Mouse (Mus musculus) stomach, embryonic 14.5 days (tissue): ENCODE results near the gene Pcsk5. TPM values are rescaled to one million over a fixed set of nuclear protein-coding genes. Genes with fewer than 3 reads are reported as not detected.

Experiments
- ATAC-seq: fragments of 200-750 bp; cut with Nextera tagmentation; 2 replicates; pipeline ENCODE4 v1.8.0; 2017; ENCODE audit warnings: low read depth, moderate TSS enrichment; ENCODE audit not compliant: insufficient number of reproducible peaks, insufficient read depth, low FRiP score
- H3K27ac ChIP-seq: fragments of 300-500 bp; sonication (generic); 2 replicates; pipeline ENCODE4 v1.5.1; 2014; ENCODE audit warnings: mild to moderate bottlenecking, low read length, moderate library complexity, mixed read lengths
- H3K27me3 ChIP-seq: fragments of 300-500 bp; sonication (generic); 2 replicates; pipeline ENCODE4 v1.6.1; 2014; ENCODE audit warnings: low read length, control low read depth, mixed read lengths; ENCODE audit not compliant: control insufficient read depth, insufficient read depth
- H3K36me3 ChIP-seq: fragments of 300-500 bp; sonication (generic); 2 replicates; pipeline ENCODE4 v1.6.1; 2014; ENCODE audit warnings: mild to moderate bottlenecking, control low read depth, low read length, moderate library complexity, mixed read lengths; ENCODE audit not compliant: control insufficient read depth, insufficient read depth
- H3K4me1 ChIP-seq: fragments of 300-500 bp; sonication (generic); 2 replicates; pipeline ENCODE4 v1.6.1; 2014; ENCODE audit warnings: low read length, control low read depth, mixed read lengths; ENCODE audit not compliant: control insufficient read depth, insufficient read depth
- H3K4me2 ChIP-seq: fragments of 300-500 bp; sonication (generic); replicated peaks from 2 replicates; pipeline ENCODE4 v1.6.1; 2014; ENCODE audit warnings: low read depth, low read length, control low read depth
- H3K4me3 ChIP-seq: fragments of 300-500 bp; sonication (generic); 2 replicates; pipeline ENCODE4 v1.5.1; 2014; ENCODE audit warnings: low read depth, low read length, control low read depth
- H3K9ac ChIP-seq: fragments of 300-500 bp; sonication (generic); replicated peaks from 2 replicates; pipeline ENCODE4 v1.6.1; 2014; ENCODE audit warnings: low read depth, mild to moderate bottlenecking, control low read depth, low read length, moderate library complexity, mixed read lengths
- H3K9me3 ChIP-seq: fragments of 300-500 bp; sonication (generic); 2 replicates; pipeline ENCODE4 v1.6.1; 2016; ENCODE audit warnings: low read depth, low read length, control low read depth; ENCODE audit not compliant: control insufficient read depth
- WGBS: fragments of 180-500 bp; shearing (Covaris S2); extraction: QIAGEN DNeasy Blood & Tissue Kit; methylation state at CpG from one replicate; pipeline ENCODE4 v1.1.7; 2014; 5-methylcytosine and 5-hydroxymethylcytosine counted together
- polyA plus RNA-seq: library from polyadenylated mRNA; unstranded; fragments of >200 nt; fragmentation: Nextera tagmentation; extraction: Ambion mirVana; gene quantifications from 2 replicates; pipeline ENCODE4 v1.2.1, GENCODE M21; 2014

Gene Pcsk5
- polyA plus RNA-seq, 1 experiment from 2014 or later: 17.9 TPM

DNA sequence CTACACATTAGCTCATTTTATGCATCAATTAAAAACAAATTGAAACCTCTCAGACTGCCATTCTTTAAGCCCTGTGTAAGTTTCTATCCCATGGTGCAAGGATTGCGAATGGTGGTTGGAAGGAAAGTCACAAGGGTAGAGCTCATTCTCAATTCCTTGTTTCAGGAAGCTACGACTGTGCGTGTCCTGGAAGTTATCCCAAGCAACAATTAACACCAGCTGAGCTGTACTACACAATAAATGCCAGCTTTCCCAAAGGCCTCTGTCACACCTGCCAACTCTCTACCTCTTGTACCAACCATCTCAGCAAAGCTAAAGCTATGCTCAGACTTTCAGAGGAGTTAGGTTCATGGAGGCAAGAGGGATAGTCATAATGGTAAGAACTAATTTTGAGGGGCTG lies 174.8 kb downstream of the Pcsk5 start:
- H3K4me3 ChIP-seq: no peak overlapping the region
- H3K4me2 ChIP-seq: no peak overlapping the region
- ATAC-seq: no peak
- H3K27ac ChIP-seq: no peak overlapping the region
- WGBS: 90% methylated on average over 3 of the region's 3 CpGs
- no peaks in the 10 kb centered on the region for H3K27me3 ChIP-seq
- H3K9ac ChIP-seq: no peak overlapping the region
- no peaks in the 10 kb centered on the region for H3K9me3 ChIP-seq
- H3K4me1 ChIP-seq: no peaks in the 10 kb centered on the region
- H3K36me3 ChIP-seq: no peaks in the 10 kb centered on the region

DNA sequence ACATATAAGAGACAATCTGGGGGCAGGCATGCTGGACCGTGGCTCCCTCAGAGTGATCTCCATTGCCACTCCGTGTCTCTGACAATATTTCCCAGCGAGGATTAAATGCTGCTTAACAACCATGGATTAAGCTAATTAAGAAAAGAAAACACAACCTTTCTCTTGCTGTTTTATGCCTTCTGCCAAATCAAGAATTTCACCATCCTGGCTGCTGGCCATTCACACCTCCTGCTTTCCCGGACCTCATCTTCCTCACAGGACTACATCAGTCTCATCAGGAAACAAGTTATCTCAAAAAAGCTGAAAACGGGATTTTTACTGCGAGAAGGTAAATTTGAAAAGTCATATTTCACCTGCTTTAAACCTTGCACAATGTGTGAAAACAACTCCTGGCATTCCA lies 175.2 kb downstream of the Pcsk5 start:
- Histone ChIP-seq H3K9ac (no peak overlapping the region), H3K4me2 (no peak overlapping the region), H3K27me3 (no peaks in the 10 kb centered on the region), H3K36me3 (no peaks in the 10 kb centered on the region), H3K4me3 (no peak overlapping the region), H3K27ac (no peak overlapping the region), H3K9me3 (no peaks in the 10 kb centered on the region), H3K4me1 (no peaks in the 10 kb centered on the region)
- ATAC-seq: no peak
- WGBS: 87% methylated on average over 6 of the region's 6 CpGs

DNA sequence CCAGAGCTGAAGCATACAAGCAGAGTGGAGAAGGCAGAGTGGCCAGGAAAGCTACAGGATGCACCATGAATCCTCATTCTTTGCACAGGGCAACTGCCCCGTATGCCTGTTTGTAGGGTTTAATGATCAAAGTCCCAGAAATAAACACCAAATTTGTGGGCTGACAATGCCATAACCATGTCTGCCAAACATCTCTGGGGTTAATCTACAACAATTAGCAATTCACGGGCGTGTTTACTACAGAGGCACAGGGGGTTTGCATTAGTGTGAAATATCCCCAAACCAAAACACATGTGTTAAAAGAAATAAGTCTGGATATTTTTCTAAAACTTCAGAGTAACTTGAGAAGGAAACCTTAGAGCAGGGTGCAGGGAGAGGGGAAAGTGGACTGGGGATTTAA lies 178.1 kb downstream of the Pcsk5 start:
- no peaks in the 10 kb centered on the region for H3K36me3 ChIP-seq
- no peaks in the 10 kb centered on the region for H3K4me1 ChIP-seq
- no peak overlapping the region for H3K4me3 ChIP-seq
- H3K9me3 ChIP-seq: no peaks in the 10 kb centered on the region
- H3K27me3 ChIP-seq: no peaks in the 10 kb centered on the region
- no peak overlapping the region for H3K4me2 ChIP-seq
- 65% methylated on average over 3 of the region's 3 CpGs for WGBS
- no peak overlapping the region for H3K9ac ChIP-seq
- H3K27ac ChIP-seq: no peak overlapping the region
- ATAC-seq: no peak

DNA sequence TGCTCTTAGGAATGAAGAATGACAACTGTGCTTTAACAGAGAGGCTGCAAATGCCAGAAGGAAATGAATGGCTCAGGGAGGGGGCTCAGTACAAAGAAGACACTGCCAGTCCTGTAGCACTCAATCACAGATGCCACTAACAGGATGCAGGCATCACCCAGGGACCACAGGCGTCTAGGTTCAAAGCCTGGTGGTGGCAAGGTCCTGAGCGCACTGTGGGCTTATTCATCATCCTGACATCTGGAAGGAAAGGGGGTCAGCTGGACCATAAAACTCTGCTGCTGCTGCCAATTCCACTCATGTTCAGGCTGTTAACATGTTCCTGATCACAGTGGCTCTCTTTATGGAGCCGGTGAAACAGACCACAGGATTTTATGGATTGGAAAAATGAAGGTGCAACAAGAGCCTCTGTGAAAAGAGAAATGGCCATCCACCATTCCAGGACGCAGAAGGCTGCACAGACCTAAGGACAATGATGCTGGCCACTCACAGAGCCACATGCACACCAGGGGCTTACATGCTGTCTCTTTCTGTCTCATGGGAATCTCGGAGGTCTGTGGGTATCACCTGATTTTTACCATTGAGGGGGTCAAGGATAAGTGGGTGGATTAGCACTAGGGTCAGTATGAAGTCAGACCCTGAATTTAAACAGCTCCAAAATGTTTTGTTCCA lies 186.5 kb downstream of the Pcsk5 start:
- Histone ChIP-seq H3K4me1 (peaks cover 2% of the 10 kb centered on the region; the same call in 1 of the 2 replicates), H3K4me3 (no peak overlapping the region), H3K4me2 (no peak overlapping the region), H3K27me3 (no peaks in the 10 kb centered on the region), H3K36me3 (no peaks in the 10 kb centered on the region), H3K9me3 (no peaks in the 10 kb centered on the region), H3K27ac (no peak overlapping the region), H3K9ac (no peak overlapping the region)
- no peak for ATAC-seq
- WGBS: 35% methylated on average over 5 of the region's 5 CpGs

DNA sequence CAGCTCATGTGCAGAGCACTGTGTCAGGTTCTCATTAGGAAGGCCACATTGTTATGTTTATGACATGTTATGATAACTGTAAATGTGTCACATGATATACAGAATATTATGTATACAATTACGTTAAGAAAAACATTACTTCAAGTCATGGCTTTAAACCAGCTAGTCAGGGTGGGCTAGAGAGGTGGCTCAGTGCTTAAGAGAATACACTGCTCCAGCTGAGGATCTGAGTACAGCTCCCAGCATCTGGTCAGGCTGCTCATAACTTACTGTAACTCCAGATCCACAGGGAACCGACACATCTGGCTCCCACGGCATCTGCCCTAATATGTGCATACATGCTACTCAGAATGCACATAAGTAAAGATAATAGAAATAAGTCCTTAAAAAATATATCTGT lies 187.5 kb downstream of the Pcsk5 start:
- no peak for ATAC-seq
- no peaks in the 10 kb centered on the region for H3K9me3 ChIP-seq
- H3K27ac ChIP-seq: no peak overlapping the region
- H3K4me1 ChIP-seq: peaks cover 2% of the 10 kb centered on the region; the same call in 1 of the 2 replicates
- H3K27me3 ChIP-seq: no peaks in the 10 kb centered on the region
- no peak overlapping the region for H3K4me2 ChIP-seq
- H3K9ac ChIP-seq: no peak overlapping the region
- H3K4me3 ChIP-seq: no peak overlapping the region
- 65% methylated on average over 3 of the region's 3 CpGs for WGBS
- no peaks in the 10 kb centered on the region for H3K36me3 ChIP-seq

DNA sequence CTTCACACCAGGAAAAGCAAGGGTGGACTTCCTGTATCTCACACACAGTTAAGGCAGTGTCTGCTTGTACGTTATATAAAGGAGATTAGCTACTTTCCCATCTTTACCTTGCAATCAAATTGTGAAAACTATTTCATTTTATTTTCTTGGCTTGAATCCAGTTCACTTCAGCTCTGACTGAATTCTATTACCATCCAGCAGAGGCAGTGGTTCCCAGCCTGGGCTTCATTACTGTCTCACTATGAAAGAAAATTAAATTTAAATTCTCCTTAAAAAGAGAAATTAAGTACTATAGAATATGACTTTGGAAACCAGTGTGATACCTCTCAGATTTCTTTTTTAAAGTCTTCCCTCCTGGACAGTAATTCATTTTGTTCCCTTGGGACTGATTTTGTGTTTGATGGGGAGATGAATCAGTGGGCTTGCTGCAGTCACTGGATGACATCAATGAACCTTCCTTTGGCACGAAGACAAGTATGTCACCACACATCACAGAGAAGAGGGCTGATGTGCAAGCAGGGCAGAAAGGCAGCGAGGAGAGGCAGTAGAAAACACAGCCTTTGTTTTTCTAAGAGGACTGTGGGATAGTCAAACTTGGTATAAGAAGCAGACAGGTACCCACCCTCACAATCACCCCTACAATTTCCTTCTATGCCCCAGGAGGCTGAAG lies 194.2 kb downstream of the Pcsk5 start:
- H3K9me3 ChIP-seq: no peaks in the 10 kb centered on the region
- 73% methylated on average over 3 of the region's 3 CpGs for WGBS
- H3K27ac ChIP-seq: no peak overlapping the region
- ATAC-seq: no peak
- H3K27me3 ChIP-seq: no peaks in the 10 kb centered on the region
- H3K4me3 ChIP-seq: no peak overlapping the region
- no peak overlapping the region for H3K4me2 ChIP-seq
- H3K4me1 ChIP-seq: no peaks in the 10 kb centered on the region
- no peaks in the 10 kb centered on the region for H3K36me3 ChIP-seq
- H3K9ac ChIP-seq: no peak overlapping the region

DNA sequence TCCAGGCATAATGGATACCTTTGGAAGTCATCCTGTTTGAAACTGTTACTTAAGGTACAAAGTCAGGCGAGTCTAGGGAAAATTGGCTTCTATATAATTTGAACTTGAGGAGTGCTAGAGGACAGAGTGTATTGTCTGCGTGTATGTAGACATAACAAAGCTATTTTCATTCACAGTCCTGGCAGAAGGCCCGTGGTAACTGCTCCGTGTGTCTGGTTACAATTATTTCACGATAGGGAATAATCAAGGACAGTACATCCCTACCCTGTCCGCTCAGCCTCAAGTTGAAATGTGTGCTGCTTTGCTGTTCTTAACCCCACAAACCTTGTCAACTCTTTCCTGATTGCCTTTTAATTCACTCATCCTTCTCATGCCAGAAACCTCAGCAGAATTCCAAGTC lies 201.4 kb downstream of the Pcsk5 start:
- Histone ChIP-seq H3K27ac (no peak overlapping the region), H3K27me3 (no peaks in the 10 kb centered on the region), H3K4me1 (no peaks in the 10 kb centered on the region), H3K36me3 (no peaks in the 10 kb centered on the region), H3K4me3 (no peak overlapping the region), H3K4me2 (no peak overlapping the region), H3K9me3 (no peaks in the 10 kb centered on the region), H3K9ac (no peak overlapping the region)
- WGBS: 69% methylated on average over 6 of the region's 6 CpGs
- no peak for ATAC-seq

DNA sequence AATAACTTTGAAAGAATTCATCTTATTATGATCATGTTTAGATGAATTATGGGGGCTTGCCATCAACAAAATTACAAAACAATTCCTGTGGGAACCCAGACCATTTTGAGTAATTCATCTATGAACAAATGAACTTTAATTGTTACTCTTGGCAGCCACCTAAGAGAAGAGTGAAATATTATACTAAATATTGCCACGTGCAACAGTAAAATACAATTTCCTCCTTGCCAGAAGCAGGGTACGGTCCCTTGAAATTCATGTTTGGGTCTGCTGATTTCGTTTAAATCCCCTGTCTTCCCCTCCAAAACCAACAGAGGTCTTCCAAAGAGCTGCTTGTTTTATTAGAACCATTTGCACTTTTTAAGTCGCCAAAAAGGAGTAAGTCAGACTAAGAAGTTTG lies 221.8 kb downstream of the Pcsk5 start:
- WGBS: 71% methylated on average over 4 of the region's 4 CpGs
- Histone ChIP-seq H3K9ac (no peak overlapping the region), H3K27me3 (no peaks in the 10 kb centered on the region)

DNA sequence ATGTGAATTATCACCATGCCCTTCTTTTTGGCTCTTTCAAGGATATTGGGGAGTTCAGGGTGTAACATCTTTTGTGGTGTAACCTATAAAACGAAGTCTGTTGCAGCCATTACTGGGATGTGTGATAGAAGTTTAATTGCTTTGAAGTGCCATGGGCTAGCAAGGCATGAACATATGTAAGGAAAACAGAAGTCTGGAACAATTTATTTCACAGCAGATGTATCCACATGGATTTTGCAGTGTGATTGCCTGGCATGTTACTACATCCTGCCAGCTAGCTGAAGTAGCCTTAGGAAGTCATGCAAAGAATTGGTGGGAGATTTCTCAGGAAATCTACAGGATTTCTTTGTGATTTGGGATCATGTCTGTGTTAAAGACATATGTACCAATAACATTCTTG lies 230.9 kb downstream of the Pcsk5 start:
- ATAC-seq: no peak
- no peaks in the 10 kb centered on the region for H3K27me3 ChIP-seq
- WGBS: 64% methylated on average over 1 of the region's 1 CpGs
- no peaks in the 10 kb centered on the region for H3K9me3 ChIP-seq
- H3K4me1 ChIP-seq: no peaks in the 10 kb centered on the region
- H3K4me3 ChIP-seq: no peak overlapping the region
- H3K9ac ChIP-seq: no peak overlapping the region
- no peaks in the 10 kb centered on the region for H3K36me3 ChIP-seq
- no peak overlapping the region for H3K27ac ChIP-seq
- no peak overlapping the region for H3K4me2 ChIP-seq

More for the DNA sequence above, 221.8 kb downstream of the Pcsk5 start:
- Histone ChIP-seq H3K36me3 (no peaks in the 10 kb centered on the region), H3K9me3 (no peaks in the 10 kb centered on the region), H3K27ac (no peak overlapping the region), H3K4me2 (no peak overlapping the region), H3K4me1 (no peaks in the 10 kb centered on the region), H3K4me3 (no peak overlapping the region)
- ATAC-seq: no peak
